Mouse (Mus musculus) kidney, postnatal 0 days (tissue): Measurements from ENCODE around the gene Pdcl3. TPM values are rescaled to one million over a fixed set of nuclear protein-coding genes. Genes with fewer than 3 reads are reported as not detected.
A peak's percentile ranks its signal among the peaks of the same experiment; 100 is the strongest.

Experiments used
- ATAC-seq: fragments of 200-750 bp; cut with Nextera tagmentation; replicated peaks from 2 replicates; pipeline ENCODE4 v1.8.0; 2017; ENCODE audit warnings: low read depth, moderate number of reproducible peaks, moderate TSS enrichment, moderate library complexity; ENCODE audit not compliant: low FRiP score
- DNase-seq: peaks from one replicate; pipeline ENCODE4 v3.0.0-alpha.2; 2016; ENCODE audit warnings: low spot score
- H3K27ac ChIP-seq: fragments of 300-500 bp; sonication (generic); 2 replicates; pipeline ENCODE4 v1.5.1; 2014; ENCODE audit warnings: mild to moderate bottlenecking
- H3K27me3 ChIP-seq: fragments of 300-500 bp; sonication (generic); 2 replicates; pipeline ENCODE4 v1.6.1; 2014; ENCODE audit warnings: low read length, mixed read lengths; ENCODE audit not compliant: insufficient read depth
- H3K36me3 ChIP-seq: fragments of 300-500 bp; sonication (generic); 2 replicates; pipeline ENCODE4 v1.6.1; 2014; ENCODE audit warnings: low read length, mixed read lengths; ENCODE audit not compliant: insufficient read depth
- H3K4me1 ChIP-seq: fragments of 300-500 bp; sonication (generic); replicated peaks from 2 replicates; pipeline ENCODE4 v1.6.1; 2014; ENCODE audit warnings: antibody characterized with exemption, low read length, mixed read lengths; ENCODE audit not compliant: insufficient read depth
- H3K4me2 ChIP-seq: fragments of 300-500 bp; sonication (generic); 2 replicates; pipeline ENCODE4 v1.6.1; 2014; ENCODE audit warnings: mild to moderate bottlenecking, low read length, moderate library complexity, mixed read lengths
- H3K4me3 ChIP-seq: fragments of 300-500 bp; sonication (generic); replicated peaks from 2 replicates; pipeline ENCODE4 v1.5.1; 2014; ENCODE audit warnings: low read depth, low read length
- H3K9ac ChIP-seq: fragments of 300-500 bp; sonication (generic); 2 replicates; pipeline ENCODE4 v1.6.1; 2014; ENCODE audit warnings: low read depth, low read length
- H3K9me3 ChIP-seq: fragments of 300-500 bp; sonication (generic); replicated peaks from 2 replicates; pipeline ENCODE4 v1.6.1; 2016; ENCODE audit warnings: low read length, inconsistent platforms, mixed read lengths
- CTCF ChIP-seq: IDR thresholded peaks from 2 replicates; pipeline ENCODE4 v1.5.1; 2016; ENCODE audit warnings: antibody characterized with exemption, low read depth, mild to moderate bottlenecking, moderate library complexity
- WGBS: fragments of 180-500 bp; shearing (Covaris S2); extraction: QIAGEN DNeasy Blood & Tissue Kit; methylation state at CpG from one replicate; pipeline ENCODE4 v1.1.7; 2014; 5-methylcytosine and 5-hydroxymethylcytosine counted together
- polyA plus RNA-seq: library from polyadenylated mRNA; unstranded; fragments of >200 nt; fragmentation: Nextera tagmentation; extraction: Ambion mirVana; gene quantifications from 2 replicates; pipeline ENCODE4 v1.2.1, GENCODE M21; 2015

The Pdcl3 gene
- 189 and 198 TPM in 2 replicates for polyA plus RNA-seq

- no peak within 1 kb of the TSS for H3K4me3 ChIP-seq
- DNase-seq (no peak), ATAC-seq (no peak)
- 0 out of 2 replicates have a peak, but pooled peaks cover 2% of the 10 kb centered on the region for H3K4me1 ChIP-seq
- WGBS: 93% methylated on average over 3 of the region's 3 CpGs
- H3K9me3 ChIP-seq: no peaks in the 10 kb centered on the region
- no peak for TF ChIP-seq CTCF
- no peak within 1 kb of the TSS for H3K4me2 ChIP-seq
- H3K27me3 ChIP-seq: no peaks in the 10 kb centered on the region
- H3K9ac ChIP-seq: no peak within 1 kb of the TSS
- peak within 1 kb of the TSS; percentile 90; the same call in 1 of the 2 replicates for H3K27ac ChIP-seq
- no peaks in the 10 kb centered on the region for H3K36me3 ChIP-seq
Measured at GRCm38 (mm10) chr1:38985308-38985707, at the start of gene Pdcl3. Gene Pdcl3 (plus strand): TSS chr1:38985608.

GRCm38 (mm10) chr1:38936780-38937179 lies 48.6 kb upstream of the Pdcl3 start:
- Histone ChIP-seq H3K27ac (no peak overlapping the region), H3K9me3 (no peaks in the 10 kb centered on the region), H3K4me1 (no peaks in the 10 kb centered on the region), H3K4me2 (no peak overlapping the region), H3K27me3 (no peaks in the 10 kb centered on the region), H3K4me3 (no peak overlapping the region), H3K36me3 (no peaks in the 10 kb centered on the region), H3K9ac (no peak overlapping the region)
- DNase-seq (peak; percentile 36), ATAC-seq (no peak)
- 20% methylated on average over 6 of the region's 6 CpGs for WGBS
- TF ChIP-seq CTCF: peak; percentile 67

GRCm38 (mm10) chr1:38938849-38939248 lies 46.6 kb upstream of the Pdcl3 start, which contains the start of gene Nms:
Gene Nms (plus strand): TSS chr1:38939149.
- no peak for ATAC-seq
- Histone ChIP-seq H3K4me2 (no peak within 1 kb of the TSS), H3K27me3 (no peaks in the 10 kb centered on the region), H3K4me1 (no peaks in the 10 kb centered on the region), H3K9me3 (no peaks in the 10 kb centered on the region), H3K4me3 (no peak within 1 kb of the TSS), H3K36me3 (no peaks in the 10 kb centered on the region), H3K9ac (no peak within 1 kb of the TSS), H3K27ac (no peak within 1 kb of the TSS)
- 72% methylated on average over 6 of the region's 6 CpGs for WGBS
- no peak for TF ChIP-seq CTCF
- no peak for DNase-seq

- no peak overlapping the region for H3K4me3 ChIP-seq
- no peaks in the 10 kb centered on the region for H3K27me3 ChIP-seq
- no peak for TF ChIP-seq CTCF
- no peaks in the 10 kb centered on the region for H3K4me1 ChIP-seq
- no peak overlapping the region for H3K9ac ChIP-seq
- ATAC-seq (no peak), DNase-seq (peak; percentile 60)
- no peaks in the 10 kb centered on the region for H3K9me3 ChIP-seq
- no peak overlapping the region for H3K27ac ChIP-seq
- WGBS: 4% methylated on average over 5 of the region's 5 CpGs
- no peaks in the 10 kb centered on the region for H3K36me3 ChIP-seq
- H3K4me2 ChIP-seq: no peak overlapping the region
Measured at GRCm38 (mm10) chr1:38939608-38940007, 45.8 kb upstream of the Pdcl3 start.

- 89% methylated on average over 3 of the region's 3 CpGs for WGBS
- no peak overlapping the region for H3K4me3 ChIP-seq
Measured at GRCm38 (mm10) chr1:38956457-38956856, 29.0 kb upstream of the Pdcl3 start.

GRCm38 (mm10) chr1:38969116-38969515 lies 16.3 kb upstream of the Pdcl3 start:
- no peak overlapping the region for H3K9ac ChIP-seq
- H3K27ac ChIP-seq: no peak overlapping the region
- no peak for TF ChIP-seq CTCF
- 93% methylated on average over 1 of the region's 1 CpGs for WGBS
- DNase-seq (no peak), ATAC-seq (no peak)
- H3K9me3 ChIP-seq: no peaks in the 10 kb centered on the region
- no peaks in the 10 kb centered on the region for H3K4me1 ChIP-seq
- H3K4me3 ChIP-seq: no peak overlapping the region
- H3K27me3 ChIP-seq: no peaks in the 10 kb centered on the region
- H3K4me2 ChIP-seq: no peak overlapping the region
- H3K36me3 ChIP-seq: no peaks in the 10 kb centered on the region

More at GRCm38 (mm10) chr1:38956457-38956856, 29.0 kb upstream of the Pdcl3 start:
- ATAC-seq: no peak
- Histone ChIP-seq H3K9ac (no peak overlapping the region), H3K4me1 (no peaks in the 10 kb centered on the region), H3K27me3 (no peaks in the 10 kb centered on the region), H3K27ac (no peak overlapping the region), H3K4me2 (no peak overlapping the region), H3K36me3 (no peaks in the 10 kb centered on the region), H3K9me3 (no peaks in the 10 kb centered on the region)
- no peak for TF ChIP-seq CTCF
- DNase-seq: no peak

- DNase-seq: no peak
- 85% methylated on average over 3 of the region's 3 CpGs for WGBS
- ATAC-seq: no peak
Measured at GRCm38 (mm10) chr1:38971712-38972111, 13.7 kb upstream of the Pdcl3 start.

More at GRCm38 (mm10) chr1:38971712-38972111, 13.7 kb upstream of the Pdcl3 start:
- H3K27me3 ChIP-seq: no peaks in the 10 kb centered on the region
- TF ChIP-seq CTCF: no peak
- no peaks in the 10 kb centered on the region for H3K9me3 ChIP-seq
- H3K4me2 ChIP-seq: no peak overlapping the region
- H3K36me3 ChIP-seq: no peaks in the 10 kb centered on the region
- H3K4me3 ChIP-seq: no peak overlapping the region
- no peak overlapping the region for H3K9ac ChIP-seq
- H3K27ac ChIP-seq: no peak overlapping the region
- H3K4me1 ChIP-seq: no peaks in the 10 kb centered on the region
